Mouse (Mus musculus) liver, postnatal 0 days (tissue): ENCODE results near the gene Trpm8. TPM values are rescaled to one million over a fixed set of nuclear protein-coding genes. Genes with fewer than 3 reads are reported as not detected.

Source experiments
- ATAC-seq: fragments of 200-750 bp; cut with Nextera tagmentation; 2 replicates; pipeline ENCODE4 v1.8.0; 2017; ENCODE audit warnings: mild to moderate bottlenecking, moderate library complexity
- DNase-seq: peaks from one replicate; pipeline ENCODE4 v3.0.0-alpha.2; 2016
- H3K27ac ChIP-seq: fragments of 300-500 bp; sonication (generic); 2 replicates; pipeline ENCODE4 v1.5.1; 2014; ENCODE audit warnings: antibody characterized with exemption, moderate library complexity, mild to moderate bottlenecking, low read depth
- H3K27me3 ChIP-seq: fragments of 300-500 bp; sonication (generic); 2 replicates; pipeline ENCODE4 v1.6.1; 2014; ENCODE audit warnings: low read length, control low read depth, mixed read lengths; ENCODE audit not compliant: insufficient read depth
- H3K36me3 ChIP-seq: fragments of 300-500 bp; sonication (generic); replicated peaks from 2 replicates; pipeline ENCODE4 v1.6.1; 2014; ENCODE audit warnings: mild to moderate bottlenecking, control low read depth, low read length, moderate library complexity, mixed read lengths; ENCODE audit not compliant: insufficient read depth
- H3K4me1 ChIP-seq: fragments of 300-500 bp; sonication (generic); 2 replicates; pipeline ENCODE4 v1.6.1; 2014; ENCODE audit warnings: antibody characterized with exemption, mild to moderate bottlenecking, control low read depth; ENCODE audit not compliant: insufficient read depth
- H3K4me2 ChIP-seq: fragments of 300-500 bp; sonication (generic); 2 replicates; pipeline ENCODE4 v1.6.1; 2014; ENCODE audit warnings: low read depth, mild to moderate bottlenecking, low read length, moderate library complexity, mixed read lengths
- H3K4me3 ChIP-seq: fragments of 300-500 bp; sonication (generic); 2 replicates; pipeline ENCODE4 v1.5.1; 2014; ENCODE audit warnings: low read depth, low read length
- H3K9ac ChIP-seq: fragments of 300-500 bp; sonication (generic); replicated peaks from 2 replicates; pipeline ENCODE4 v1.6.1; 2014; ENCODE audit warnings: mild to moderate bottlenecking, moderate library complexity
- H3K9me3 ChIP-seq: fragments of 300-500 bp; sonication (generic); 2 replicates; pipeline ENCODE4 v1.6.1; 2016; ENCODE audit warnings: mild to moderate bottlenecking, control low read depth, low read length, mixed read lengths
- CTCF ChIP-seq: sonication (generic); IDR thresholded peaks from 2 replicates; pipeline ENCODE4 v1.5.1; 2016; ENCODE audit warnings: antibody characterized with exemption, low read depth
- EP300 ChIP-seq: IDR thresholded peaks from 2 replicates; pipeline ENCODE4 v1.6.1; 2016; ENCODE audit warnings: antibody characterized with exemption, low read depth, mild to moderate bottlenecking
- WGBS: fragments of 180-500 bp; shearing (Covaris S2); extraction: QIAGEN DNeasy Blood & Tissue Kit; methylation state at CpG from one replicate; pipeline ENCODE4 v1.1.7; 2014; ENCODE audit not compliant: insufficient replicate concordance; 5-methylcytosine and 5-hydroxymethylcytosine counted together
- polyA plus RNA-seq: library from polyadenylated mRNA; unstranded; fragments of >200 nt; fragmentation: Nextera tagmentation; extraction: Ambion mirVana; gene quantifications from 2 replicates; pipeline ENCODE4 v1.2.1, GENCODE M21; 2015

The Trpm8 gene
- polyA plus RNA-seq, 1 experiment from 2014 or later: not detected

DNA sequence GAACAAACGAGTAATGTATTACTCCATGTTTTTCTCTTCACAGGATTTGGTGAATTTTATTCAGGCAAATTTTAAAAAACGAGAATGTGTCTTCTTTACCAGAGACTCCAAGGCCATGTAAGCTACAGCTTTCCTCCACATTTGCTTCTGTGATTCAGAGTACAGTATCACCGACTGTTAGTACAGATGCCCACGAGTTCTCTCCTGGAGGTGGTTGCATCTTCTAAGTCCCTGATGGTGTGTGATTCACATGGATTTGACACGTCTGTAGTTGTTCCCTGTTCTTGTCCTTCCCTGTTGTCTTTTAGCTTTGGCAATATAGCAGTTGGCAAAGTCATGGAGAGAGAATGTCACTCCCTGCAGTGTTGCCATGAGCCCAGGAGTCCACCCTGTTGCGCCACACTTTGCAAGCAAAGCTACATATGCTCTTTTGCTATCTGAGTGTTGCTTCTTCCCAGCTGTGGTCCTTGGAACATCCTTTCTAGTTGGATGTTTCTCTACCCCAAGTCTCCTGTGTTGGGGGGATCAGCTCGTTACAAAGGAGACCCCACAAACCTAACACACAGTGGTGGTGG is 43.4 kb downstream of the Trpm8 start:
- Histone ChIP-seq H3K36me3 (no peaks in the 10 kb centered on the region), H3K9ac (no peak overlapping the region), H3K27me3 (no peaks in the 10 kb centered on the region), H3K4me1 (no peaks in the 10 kb centered on the region), H3K27ac (no peak overlapping the region), H3K9me3 (no peaks in the 10 kb centered on the region), H3K4me3 (no peak overlapping the region), H3K4me2 (no peak overlapping the region)
- TF ChIP-seq EP300 (no peak), CTCF (no peak)
- DNase-seq (no peak), ATAC-seq (no peak; the same call in 1 of the 2 replicates)
- WGBS: 61% methylated on average over 7 of the region's 7 CpGs

DNA sequence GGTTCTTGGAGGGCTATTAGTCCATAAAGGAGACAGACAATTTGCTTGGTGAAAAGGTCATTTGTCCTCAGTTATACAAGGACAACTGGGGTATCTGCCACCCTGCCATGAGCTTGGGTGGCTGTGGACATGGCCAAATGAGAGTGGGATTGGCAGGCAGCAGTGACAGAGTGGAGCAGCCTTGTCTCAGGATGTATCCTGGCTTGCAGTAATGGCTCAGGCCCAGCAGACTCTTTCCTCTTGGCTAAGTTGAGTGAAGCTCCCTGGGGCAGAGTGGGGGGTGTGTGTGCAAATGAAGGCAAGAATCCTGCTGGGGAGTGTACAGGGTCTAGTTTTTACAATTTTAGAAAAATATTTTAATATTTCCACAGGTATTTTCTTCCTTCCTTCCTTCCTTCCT is 44.7 kb downstream of the Trpm8 start:
- Histone ChIP-seq H3K4me1 (no peaks in the 10 kb centered on the region), H3K9me3 (no peaks in the 10 kb centered on the region), H3K4me2 (no peak overlapping the region), H3K27me3 (no peaks in the 10 kb centered on the region), H3K36me3 (no peaks in the 10 kb centered on the region), H3K9ac (no peak overlapping the region), H3K4me3 (no peak overlapping the region), H3K27ac (no peak overlapping the region)
- TF ChIP-seq EP300 (no peak), CTCF (no peak)
- no peak for ATAC-seq
- DNase-seq: no peak

DNA sequence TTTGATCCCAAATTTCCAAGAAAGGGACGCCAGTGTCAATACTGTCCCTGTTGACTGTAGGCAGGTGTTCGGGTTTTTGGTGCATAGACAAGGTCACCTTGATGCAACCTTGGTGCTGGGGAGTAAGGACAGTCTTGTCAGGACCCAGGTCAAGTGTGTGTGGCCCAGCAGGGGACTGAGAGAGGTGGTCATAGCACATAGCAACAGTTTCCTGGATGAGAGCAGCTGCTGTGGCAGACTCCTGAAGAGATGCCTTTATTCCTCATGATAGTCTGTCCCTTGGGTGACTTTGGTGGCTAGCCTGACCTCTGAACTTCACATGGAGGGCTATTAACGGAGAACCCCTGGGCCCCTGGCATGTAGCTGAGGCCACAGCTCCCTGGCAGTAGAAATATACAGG is 45.6 kb downstream of the Trpm8 start:
- 72% methylated on average over 3 of the region's 3 CpGs for WGBS

DNA sequence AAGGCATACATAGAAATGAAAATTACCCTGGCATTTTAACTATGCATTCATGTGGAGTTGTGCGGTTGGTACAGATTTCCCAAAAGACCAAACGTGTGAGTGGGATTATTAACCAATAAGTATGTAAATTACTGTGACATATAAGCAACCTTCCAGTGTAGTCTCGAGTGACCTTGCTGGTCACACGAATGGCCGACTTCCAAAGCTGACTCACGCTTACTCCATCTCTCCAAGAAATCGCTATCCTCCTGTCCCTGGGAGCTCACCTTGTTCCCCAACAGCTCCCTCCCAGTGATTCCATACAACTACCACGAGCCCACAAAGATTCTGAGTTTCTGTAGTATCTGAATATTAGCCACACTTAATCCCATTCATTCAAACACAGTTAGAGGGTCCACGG is 62.0 kb downstream of the Trpm8 start:
- no peak overlapping the region for H3K27ac ChIP-seq
- no peaks in the 10 kb centered on the region for H3K9me3 ChIP-seq
- ATAC-seq: no peak
- TF ChIP-seq CTCF: no peak
- no peak for TF ChIP-seq EP300
- H3K4me1 ChIP-seq: no peaks in the 10 kb centered on the region
- 65% methylated on average over 9 of the region's 9 CpGs for WGBS
- H3K9ac ChIP-seq: no peak overlapping the region
- H3K4me2 ChIP-seq: no peak overlapping the region
- no peak overlapping the region for H3K4me3 ChIP-seq
- H3K27me3 ChIP-seq: no peaks in the 10 kb centered on the region
- no peaks in the 10 kb centered on the region for H3K36me3 ChIP-seq
- DNase-seq: no peak

More for the DNA sequence above, 45.6 kb downstream of the Trpm8 start:
- ATAC-seq: no peak
- no peak overlapping the region for H3K9ac ChIP-seq
- no peaks in the 10 kb centered on the region for H3K27me3 ChIP-seq
- no peak for TF ChIP-seq CTCF
- TF ChIP-seq EP300: no peak
- no peak overlapping the region for H3K4me2 ChIP-seq
- no peaks in the 10 kb centered on the region for H3K9me3 ChIP-seq
- H3K27ac ChIP-seq: no peak overlapping the region
- no peak for DNase-seq
- no peaks in the 10 kb centered on the region for H3K36me3 ChIP-seq
- no peaks in the 10 kb centered on the region for H3K4me1 ChIP-seq
- no peak overlapping the region for H3K4me3 ChIP-seq

DNA sequence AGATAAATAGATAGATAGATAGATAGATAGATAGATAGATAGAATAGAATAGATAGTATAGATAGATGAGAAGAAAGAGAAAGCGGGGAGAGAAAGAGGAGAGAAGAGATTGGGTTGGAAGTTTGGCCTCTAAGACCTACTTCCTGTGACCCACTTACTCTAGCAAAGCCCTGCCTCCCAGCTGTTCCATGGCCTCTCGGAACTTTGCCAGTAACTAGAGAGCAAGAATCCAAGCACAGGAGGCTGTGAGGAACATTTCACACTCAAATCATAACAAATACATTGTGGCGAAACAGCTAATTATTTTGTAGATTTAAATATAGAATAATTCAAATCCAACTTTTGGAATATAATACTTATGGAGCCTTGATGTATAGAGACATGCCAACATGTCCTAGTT is 65.2 kb downstream of the Trpm8 start:
- DNase-seq: no peak

DNA sequence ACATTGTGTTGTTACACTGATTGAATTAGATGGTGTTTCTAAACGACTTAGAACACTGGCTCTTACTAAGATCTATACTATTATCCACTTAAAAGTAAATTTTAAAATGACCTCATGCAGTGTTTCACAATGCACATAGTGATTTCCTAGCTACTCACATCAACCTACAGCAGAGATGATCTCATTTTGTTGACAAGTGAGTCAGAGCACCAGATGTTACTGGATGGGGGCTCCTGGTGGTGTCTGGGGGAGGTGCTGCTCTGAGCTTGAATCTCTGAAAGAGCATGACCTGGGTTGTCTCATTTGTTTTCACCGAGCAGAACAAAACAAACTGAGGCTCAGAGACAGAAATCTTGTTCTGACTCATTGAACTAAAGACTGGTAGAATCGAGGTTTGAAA is 68.1 kb downstream of the Trpm8 start:
- no peaks in the 10 kb centered on the region for H3K4me1 ChIP-seq
- TF ChIP-seq CTCF (no peak), EP300 (no peak)
- ATAC-seq (peak; percentile 97), DNase-seq (no peak)
- H3K9ac ChIP-seq: no peak overlapping the region
- no peaks in the 10 kb centered on the region for H3K27me3 ChIP-seq
- H3K4me2 ChIP-seq: no peak overlapping the region
- no peaks in the 10 kb centered on the region for H3K9me3 ChIP-seq
- 40% methylated on average over 3 of the region's 3 CpGs for WGBS
- no peak overlapping the region for H3K27ac ChIP-seq
- no peak overlapping the region for H3K4me3 ChIP-seq
- H3K36me3 ChIP-seq: no peaks in the 10 kb centered on the region

More for the DNA sequence above, 65.2 kb downstream of the Trpm8 start:
- H3K27me3 ChIP-seq: no peaks in the 10 kb centered on the region
- H3K4me3 ChIP-seq: no peak overlapping the region
- 74% methylated on average over 3 of the region's 3 CpGs for WGBS
- H3K36me3 ChIP-seq: no peaks in the 10 kb centered on the region
- no peak overlapping the region for H3K4me2 ChIP-seq
- ATAC-seq: no peak
- no peaks in the 10 kb centered on the region for H3K4me1 ChIP-seq
- no peak overlapping the region for H3K27ac ChIP-seq
- TF ChIP-seq EP300 (no peak), CTCF (no peak)
- H3K9me3 ChIP-seq: no peaks in the 10 kb centered on the region
- H3K9ac ChIP-seq: no peak overlapping the region

DNA sequence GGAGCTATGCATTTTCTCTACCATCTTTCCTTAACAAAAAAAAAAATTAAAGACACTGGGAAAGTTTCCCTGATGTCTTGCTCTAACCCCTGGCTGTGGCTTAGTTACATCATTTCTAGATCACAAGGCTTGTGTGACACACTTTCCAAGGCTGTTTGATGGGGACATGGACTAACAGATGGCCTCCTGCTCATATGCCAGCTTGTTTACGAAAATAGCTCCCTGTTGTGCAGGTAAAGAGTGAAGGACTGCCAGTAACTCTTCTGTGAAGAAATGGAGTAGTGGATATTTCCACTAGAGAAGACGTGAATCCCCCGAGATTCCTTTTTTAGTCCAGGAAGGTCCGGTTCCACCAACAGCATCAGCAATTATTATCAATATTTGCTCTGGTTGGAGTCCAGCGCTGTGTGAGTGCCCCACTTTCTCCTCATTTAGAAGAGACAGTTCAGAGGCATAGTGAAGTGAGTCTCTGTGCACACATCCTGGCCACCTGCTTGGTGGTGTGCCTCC is 71.1 kb downstream of the Trpm8 start:
- H3K4me2 ChIP-seq: no peak overlapping the region
- no peak for TF ChIP-seq CTCF
- no peak for TF ChIP-seq EP300
- 80% methylated on average over 5 of the region's 5 CpGs for WGBS
- DNase-seq: no peak
- H3K27ac ChIP-seq: no peak overlapping the region
- H3K9me3 ChIP-seq: no peaks in the 10 kb centered on the region
- no peak overlapping the region for H3K4me3 ChIP-seq
- no peak overlapping the region for H3K9ac ChIP-seq
- H3K4me1 ChIP-seq: no peaks in the 10 kb centered on the region
- no peaks in the 10 kb centered on the region for H3K27me3 ChIP-seq
- H3K36me3 ChIP-seq: no peaks in the 10 kb centered on the region
- ATAC-seq: no peak
